Mouse (Mus musculus): ENCODE measurements around the gene Brinp1. TPM values are rescaled to one million over a fixed set of nuclear protein-coding genes. Genes with fewer than 3 reads are reported as not detected.

The Brinp1 gene
- not detected for total RNA-seq (2023)

DNA sequence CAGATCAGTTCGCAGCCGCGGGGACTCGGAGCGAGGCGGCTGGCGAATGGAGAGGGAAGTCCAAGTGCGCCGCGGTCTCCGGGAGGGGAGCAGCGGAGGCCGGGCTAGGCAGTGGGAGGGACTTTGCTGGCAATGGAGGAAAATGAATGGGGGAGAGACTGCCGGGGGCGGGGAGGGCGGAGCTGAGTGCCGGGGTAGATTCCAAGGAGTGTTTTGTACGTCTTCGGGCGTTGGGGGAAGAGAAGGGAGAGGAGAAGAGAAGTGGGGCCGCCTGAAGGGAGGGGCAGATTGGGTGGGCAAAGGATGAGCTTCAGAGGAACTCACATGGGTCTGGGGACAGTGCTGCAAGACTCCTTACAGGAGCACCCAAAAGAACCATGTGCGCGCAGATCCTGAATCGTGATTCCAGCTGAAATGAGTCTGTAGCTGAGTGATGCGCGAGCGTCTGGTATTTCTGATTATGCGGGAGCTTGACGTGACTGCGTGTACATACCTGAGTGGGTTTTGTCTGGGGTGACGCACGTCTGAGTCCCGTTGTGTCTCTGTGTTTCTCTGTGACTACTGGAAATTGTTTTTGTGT is at the start of gene Brinp1:
Gene Brinp1, minus strand, starts transcription at position 76 of the 580 bp plus-strand sequence.

